In the genomic region with DNA sequence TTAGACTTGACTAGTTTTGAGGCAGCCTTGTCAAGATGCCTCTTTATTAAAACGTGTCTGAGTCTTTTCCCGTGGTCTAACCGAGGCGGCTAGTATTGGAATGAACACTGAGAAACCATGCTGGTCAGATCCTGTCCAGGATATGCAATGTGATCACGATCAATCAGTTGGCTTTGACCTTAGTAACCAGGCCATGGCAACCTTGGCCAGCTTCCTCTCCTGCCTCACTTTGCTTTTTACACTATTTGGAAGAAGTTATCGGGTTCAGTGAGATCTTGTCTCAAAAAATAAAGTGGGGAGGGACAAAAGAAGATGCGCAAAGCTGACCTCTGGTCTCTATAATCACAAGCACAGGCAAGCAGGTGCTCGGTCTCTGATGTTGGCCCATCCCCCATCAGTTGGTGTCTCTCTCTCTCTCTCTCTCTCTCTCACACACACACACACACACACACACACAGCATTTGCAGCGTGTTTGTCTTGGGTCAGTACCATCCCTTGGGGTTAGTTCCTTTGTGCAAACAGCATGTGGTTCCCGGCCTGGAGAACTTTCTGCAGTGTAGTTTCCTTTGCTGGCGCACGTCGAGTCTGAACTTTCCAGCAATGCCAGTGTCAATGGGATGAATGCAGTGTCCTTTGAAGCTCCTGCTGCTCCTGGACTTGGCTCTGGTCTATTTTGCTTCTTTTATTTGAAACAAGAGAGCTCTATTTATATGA, we compare ENCODE assay signal across 23 mouse cellular contexts.
DNase-seq lines count a peak whose midpoint lies in the region; ATAC-seq and TF ChIP-seq lines count a peak whose summit lies in the region.
"Had no signal": no experiment of that assay in that cellular context is flagged by ENCODE, and none has a peak within 500 bp of the region (broad histone marks: within the 10 kb centered on the region; RNA-seq: fewer than 3 reads in every experiment).

No protein-coding gene starts in this region.

- no peaks in the 10 kb centered on the region for H3K27me3 ChIP-seq in hindbrain, postnatal 0 days (ENCODE audit: insufficient read depth, low read length)
- H3K27me3 ChIP-seq in hindbrain, embryonic 14.5 days (ENCODE audit: control insufficient read depth, insufficient read depth, low read length), result no peaks in the 10 kb centered on the region
- no peaks in the 10 kb centered on the region for H3K27me3 ChIP-seq in forebrain, embryonic 10.5 days (ENCODE audit: poor library complexity, severe bottlenecking)
- H3K27me3 ChIP-seq: forebrain, embryonic 12.5 days; heart, embryonic 15.5 days; hindbrain, embryonic 13.5 days; limb, embryonic 15.5 days; liver, embryonic 15.5 days; midbrain, embryonic 12.5 days; neural tube, embryonic 12.5 days had no signal

- no peak for ATAC-seq in hindbrain, postnatal 0 days
- no peak for ATAC-seq in hindbrain, embryonic 14.5 days (ENCODE audit: low FRiP score)

- WGBS in hindbrain, postnatal 0 days, result 63% methylated on average over 13 of the region's 13 CpGs
- WGBS in hindbrain, embryonic 14.5 days, result 69% methylated on average over 13 of the region's 13 CpGs
- WGBS in forebrain, embryonic 10.5 days, result 87% methylated on average over 13 of the region's 13 CpGs

- H3K9ac ChIP-seq in hindbrain, postnatal 0 days (replicated peaks; ENCODE audit: low read length), result no peak overlapping the region
- no peak overlapping the region for H3K9ac ChIP-seq in hindbrain, embryonic 14.5 days
- H3K9ac ChIP-seq: forebrain, embryonic 12.5 days; heart, embryonic 15.5 days; hindbrain, embryonic 13.5 days; limb, embryonic 15.5 days; liver, embryonic 15.5 days; midbrain, embryonic 12.5 days; neural tube, embryonic 12.5 days had no signal

- H3K4me2 ChIP-seq in hindbrain, postnatal 0 days (ENCODE audit: low read depth, low read length), result no peak overlapping the region
- H3K4me2 ChIP-seq in hindbrain, embryonic 14.5 days (replicated peaks), result no peak overlapping the region
- H3K4me2 ChIP-seq: forebrain, embryonic 12.5 days; heart, embryonic 15.5 days; hindbrain, embryonic 13.5 days; limb, embryonic 15.5 days; liver, embryonic 15.5 days; midbrain, embryonic 12.5 days; neural tube, embryonic 12.5 days had no signal

- TF ChIP-seq CTCF in hindbrain, postnatal 0 days (IDR thresholded peaks at IDR 0.05; ENCODE audit: low read depth), result no peak
- TF ChIP-seq CTCF in brain, embryonic 14.5 days (IDR thresholded peaks at IDR 0.05; ENCODE audit: borderline replicate concordance, extremely low read depth, insufficient read depth, insufficient read length), result no peak

- no peak for TF ChIP-seq POLR2A in brain, embryonic 14.5 days (IDR thresholded peaks at IDR 0.05; ENCODE audit: borderline replicate concordance, extremely low read depth, insufficient read depth, insufficient read length, poor library complexity, severe bottlenecking)

- no peaks in the 10 kb centered on the region for H3K36me3 ChIP-seq in hindbrain, postnatal 0 days (ENCODE audit: insufficient read depth, low read length)
- no peaks in the 10 kb centered on the region for H3K36me3 ChIP-seq in hindbrain, embryonic 14.5 days (replicated peaks; ENCODE audit: control insufficient read depth, insufficient read depth)
- no peaks in the 10 kb centered on the region for H3K36me3 ChIP-seq in forebrain, embryonic 10.5 days (replicated peaks)
- H3K36me3 ChIP-seq: forebrain, embryonic 12.5 days; heart, embryonic 15.5 days; hindbrain, embryonic 13.5 days; limb, embryonic 15.5 days; liver, embryonic 15.5 days; midbrain, embryonic 12.5 days; neural tube, embryonic 12.5 days had no signal

- H3K4me3 ChIP-seq in hindbrain, postnatal 0 days (ENCODE audit: low read length), result no peak overlapping the region
- no peak overlapping the region for H3K4me3 ChIP-seq in hindbrain, embryonic 14.5 days (replicated peaks; ENCODE audit: low read length)
- H3K4me3 ChIP-seq in forebrain, embryonic 10.5 days, result no peak overlapping the region
- H3K4me3 ChIP-seq: forebrain, embryonic 12.5 days; heart, embryonic 15.5 days; hindbrain, embryonic 13.5 days; limb, embryonic 15.5 days; liver, embryonic 15.5 days; midbrain, embryonic 12.5 days; neural tube, embryonic 12.5 days had no signal

- H3K9me3 ChIP-seq in hindbrain, postnatal 0 days (ENCODE audit: low read length), result no peaks in the 10 kb centered on the region
- H3K9me3 ChIP-seq in hindbrain, embryonic 14.5 days (ENCODE audit: control insufficient read depth, low read length), result no peaks in the 10 kb centered on the region
- no peaks in the 10 kb centered on the region for H3K9me3 ChIP-seq in forebrain, embryonic 10.5 days
- H3K9me3 ChIP-seq: forebrain, embryonic 12.5 days; heart, embryonic 15.5 days; hindbrain, embryonic 13.5 days; limb, embryonic 15.5 days; liver, embryonic 15.5 days; midbrain, embryonic 12.5 days; neural tube, embryonic 12.5 days had no signal

- DNase-seq in hindbrain, postnatal 0 days (ENCODE audit: low spot score), result peak; percentile 48
- no peak for DNase-seq in hindbrain, embryonic 14.5 days (ENCODE audit: low spot score)
- peak; percentile 23 for DNase-seq in R1 (ENCODE audit: low read depth, low spot score)
- DNase-seq in brain, embryonic 14.5 days (ENCODE audit: low read depth), result peak; percentile 36
- DNase-seq in heart, postnatal 4 days, result peak; percentile 18
- DNase-seq in forebrain, embryonic 10.5 days (ENCODE audit: extremely low spot score, low spot score), result no peak
- DNase-seq in lung, postnatal 4 days, result no peak
- DNase-seq: adrenal gland, postnatal 25 days; cerebellum, adult 9-10 months; gastrocnemius, postnatal 36 days; kidney, adult 2 months; layer of hippocampus, adult 9-11 months; retina, postnatal 1 day; right cerebral cortex, postnatal 25 days; thymus, postnatal 14 days had no signal

- no peaks in the 10 kb centered on the region for H3K4me1 ChIP-seq in hindbrain, postnatal 0 days (ENCODE audit: insufficient read depth, low read length)
- H3K4me1 ChIP-seq in hindbrain, embryonic 14.5 days (replicated peaks; ENCODE audit: control insufficient read depth, insufficient read depth, low read length), result no peaks in the 10 kb centered on the region
- H3K4me1 ChIP-seq in forebrain, embryonic 10.5 days, result peaks cover 18% of the 10 kb centered on the region
- H3K4me1 ChIP-seq: hindbrain, embryonic 13.5 days; midbrain, embryonic 12.5 days had no signal

- no peak overlapping the region for H3K27ac ChIP-seq in hindbrain, postnatal 0 days
- no peak overlapping the region for H3K27ac ChIP-seq in hindbrain, embryonic 14.5 days
- no peak overlapping the region for H3K27ac ChIP-seq in forebrain, embryonic 10.5 days
- H3K27ac ChIP-seq: forebrain, embryonic 12.5 days; heart, embryonic 15.5 days; hindbrain, embryonic 13.5 days; kidney, postnatal 0 days; limb, embryonic 15.5 days; liver, embryonic 15.5 days; midbrain, embryonic 12.5 days; neural tube, embryonic 12.5 days had no signal

Comparison
In these comparisons a context has a peak if more than half of its experiments do, and no peak if none do; other contexts are left out.
1. DNase-seq: peak in hindbrain, postnatal 0 days (single experiment), R1 (single experiment), brain, embryonic 14.5 days (single experiment) and heart, postnatal 4 days (single experiment); none in hindbrain, embryonic 14.5 days (single experiment), forebrain, embryonic 10.5 days (single experiment) and lung, postnatal 4 days (0 of 2).